Mouse (Mus musculus) liver, postnatal 0 days (tissue): ENCODE results near the gene Tbc1d13. TPM values are rescaled to one million over a fixed set of nuclear protein-coding genes. Genes with fewer than 3 reads are reported as not detected.

ENCODE experiments used
- ATAC-seq: fragments of 200-750 bp; cut with Nextera tagmentation; 2 replicates; pipeline ENCODE4 v1.8.0; 2017; ENCODE audit warnings: mild to moderate bottlenecking, moderate library complexity
- DNase-seq: peaks from one replicate; pipeline ENCODE4 v3.0.0-alpha.2; 2016
- H3K27ac ChIP-seq: fragments of 300-500 bp; sonication (generic); 2 replicates; pipeline ENCODE4 v1.5.1; 2014; ENCODE audit warnings: antibody characterized with exemption, moderate library complexity, mild to moderate bottlenecking, low read depth
- H3K27me3 ChIP-seq: fragments of 300-500 bp; sonication (generic); 2 replicates; pipeline ENCODE4 v1.6.1; 2014; ENCODE audit warnings: low read length, control low read depth, mixed read lengths; ENCODE audit not compliant: insufficient read depth
- H3K36me3 ChIP-seq: fragments of 300-500 bp; sonication (generic); replicated peaks from 2 replicates; pipeline ENCODE4 v1.6.1; 2014; ENCODE audit warnings: mild to moderate bottlenecking, control low read depth, low read length, moderate library complexity, mixed read lengths; ENCODE audit not compliant: insufficient read depth
- H3K4me1 ChIP-seq: fragments of 300-500 bp; sonication (generic); 2 replicates; pipeline ENCODE4 v1.6.1; 2014; ENCODE audit warnings: antibody characterized with exemption, mild to moderate bottlenecking, control low read depth; ENCODE audit not compliant: insufficient read depth
- H3K4me2 ChIP-seq: fragments of 300-500 bp; sonication (generic); 2 replicates; pipeline ENCODE4 v1.6.1; 2014; ENCODE audit warnings: low read depth, mild to moderate bottlenecking, low read length, moderate library complexity, mixed read lengths
- H3K4me3 ChIP-seq: fragments of 300-500 bp; sonication (generic); 2 replicates; pipeline ENCODE4 v1.5.1; 2014; ENCODE audit warnings: low read depth, low read length
- H3K9ac ChIP-seq: fragments of 300-500 bp; sonication (generic); replicated peaks from 2 replicates; pipeline ENCODE4 v1.6.1; 2014; ENCODE audit warnings: mild to moderate bottlenecking, moderate library complexity
- H3K9me3 ChIP-seq: fragments of 300-500 bp; sonication (generic); 2 replicates; pipeline ENCODE4 v1.6.1; 2016; ENCODE audit warnings: mild to moderate bottlenecking, control low read depth, low read length, mixed read lengths
- CTCF ChIP-seq: sonication (generic); IDR thresholded peaks from 2 replicates; pipeline ENCODE4 v1.5.1; 2016; ENCODE audit warnings: antibody characterized with exemption, low read depth
- EP300 ChIP-seq: IDR thresholded peaks from 2 replicates; pipeline ENCODE4 v1.6.1; 2016; ENCODE audit warnings: antibody characterized with exemption, low read depth, mild to moderate bottlenecking
- WGBS: fragments of 180-500 bp; shearing (Covaris S2); extraction: QIAGEN DNeasy Blood & Tissue Kit; methylation state at CpG from one replicate; pipeline ENCODE4 v1.1.7; 2014; ENCODE audit not compliant: insufficient replicate concordance; 5-methylcytosine and 5-hydroxymethylcytosine counted together
- polyA plus RNA-seq: library from polyadenylated mRNA; unstranded; fragments of >200 nt; fragmentation: Nextera tagmentation; extraction: Ambion mirVana; gene quantifications from 2 replicates; pipeline ENCODE4 v1.2.1, GENCODE M21; 2015

Tbc1d13 gene
- polyA plus RNA-seq, 1 experiment from 2014 or later = 1.8 TPM

GRCm38 (mm10) chr2:30108260-30108659, 25.3 kb upstream of the Tbc1d13 start:
- H3K9me3 ChIP-seq = no peaks in the 10 kb centered on the region
- no peak overlapping the region for H3K4me2 ChIP-seq
- DNase-seq = no peak
- H3K4me1 ChIP-seq = peaks cover 3% of the 10 kb centered on the region; the same call in 1 of the 2 replicates
- H3K27ac ChIP-seq = no peak overlapping the region
- ATAC-seq = no peak
- H3K27me3 ChIP-seq = no peaks in the 10 kb centered on the region
- peaks cover 37% of the 10 kb centered on the region for H3K36me3 ChIP-seq
- H3K9ac ChIP-seq = no peak overlapping the region
- 78% methylated on average over 4 of the region's 4 CpGs for WGBS
- TF ChIP-seq CTCF (no peak), EP300 (no peak)
- no peak overlapping the region for H3K4me3 ChIP-seq

- H3K4me1 ChIP-seq = peaks cover 3% of the 10 kb centered on the region; the same call in 1 of the 2 replicates
- ATAC-seq = peak; percentile 69
- TF ChIP-seq EP300 (peak; percentile 89), CTCF (no peak)
- no peak overlapping the region for H3K27ac ChIP-seq
- no peak overlapping the region for H3K9ac ChIP-seq
- WGBS = 56% methylated on average over 2 of the region's 2 CpGs
- H3K4me3 ChIP-seq = no peak overlapping the region
- H3K27me3 ChIP-seq = no peaks in the 10 kb centered on the region
- no peak overlapping the region for H3K4me2 ChIP-seq
- H3K9me3 ChIP-seq = no peaks in the 10 kb centered on the region
- DNase-seq = no peak
- H3K36me3 ChIP-seq = peaks cover 35% of the 10 kb centered on the region
Observed at GRCm38 (mm10) chr2:30111500-30111899, 22.0 kb upstream of the Tbc1d13 start.

- H3K36me3 ChIP-seq = peaks cover 28% of the 10 kb centered on the region
- H3K4me1 ChIP-seq = peaks cover 3% of the 10 kb centered on the region; the same call in 1 of the 2 replicates
- H3K4me2 ChIP-seq = no peak overlapping the region
- DNase-seq = no peak
- H3K4me3 ChIP-seq = no peak overlapping the region
- H3K27me3 ChIP-seq = no peaks in the 10 kb centered on the region
- no peak overlapping the region for H3K27ac ChIP-seq
- TF ChIP-seq CTCF (no peak), EP300 (no peak)
- WGBS = 30% methylated on average over 5 of the region's 5 CpGs
- ATAC-seq = peak; percentile 23; the same call in 1 of the 2 replicates
- no peak overlapping the region for H3K9ac ChIP-seq
- no peaks in the 10 kb centered on the region for H3K9me3 ChIP-seq
Observed at GRCm38 (mm10) chr2:30112564-30112963, 21.0 kb upstream of the Tbc1d13 start.

DNA sequence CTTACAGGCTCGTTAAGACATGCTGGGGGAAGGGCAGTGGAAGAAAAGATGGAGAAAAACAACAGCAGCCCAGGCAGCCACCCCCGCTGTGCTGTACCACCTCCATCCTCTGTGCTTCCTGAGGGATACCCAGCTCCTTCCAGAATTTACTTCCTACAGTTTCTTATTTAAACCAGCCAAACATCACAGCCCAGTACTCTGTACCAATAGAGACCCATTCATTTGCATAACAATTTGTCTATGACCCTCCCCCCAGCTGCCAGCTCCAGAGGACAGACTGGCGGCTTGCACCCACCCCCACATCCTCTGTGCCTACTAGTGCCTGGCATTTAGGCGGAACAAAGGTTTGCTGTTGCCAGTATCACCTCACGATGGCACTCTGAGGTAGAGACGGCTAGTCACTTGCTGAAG, 13.9 kb upstream of the Tbc1d13 start:
- H3K4me3 ChIP-seq = no peak overlapping the region
- no peaks in the 10 kb centered on the region for H3K27me3 ChIP-seq
- H3K27ac ChIP-seq = no peak overlapping the region
- WGBS = 71% methylated on average over 6 of the region's 6 CpGs
- TF ChIP-seq CTCF = no peak
- no peak for TF ChIP-seq EP300
- peaks cover 11% of the 10 kb centered on the region for H3K4me1 ChIP-seq
- no peak for ATAC-seq
- H3K36me3 ChIP-seq = 0 out of 2 replicates have a peak, but pooled peaks cover 3% of the 10 kb centered on the region
- no peak for DNase-seq
- H3K4me2 ChIP-seq = no peak overlapping the region
- no peak overlapping the region for H3K9ac ChIP-seq
- H3K9me3 ChIP-seq = no peaks in the 10 kb centered on the region

DNA sequence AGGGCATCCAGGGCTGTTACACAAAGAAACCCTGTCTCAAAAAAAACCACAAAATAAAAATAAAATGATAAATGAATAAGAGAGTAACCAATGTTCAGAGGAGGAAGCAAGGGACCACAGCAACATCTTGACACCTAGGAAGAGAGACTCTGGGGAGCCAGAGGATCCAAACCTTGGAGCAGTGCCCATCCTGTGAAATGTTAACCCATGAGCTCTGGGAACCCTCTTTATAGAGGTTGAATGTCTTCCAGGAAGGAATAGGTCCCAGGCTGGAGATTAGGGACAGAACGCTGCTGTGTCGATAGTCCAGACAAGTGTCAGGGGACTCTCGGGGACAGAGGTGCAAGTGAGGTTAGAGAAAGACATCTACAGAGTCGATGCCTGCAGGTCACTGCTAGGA, 13.3 kb upstream of the Tbc1d13 start:
- WGBS = 77% methylated on average over 4 of the region's 4 CpGs
- H3K36me3 ChIP-seq = 0 out of 2 replicates have a peak, but pooled peaks cover 3% of the 10 kb centered on the region
- peaks cover 17% of the 10 kb centered on the region for H3K4me1 ChIP-seq
- no peak overlapping the region for H3K9ac ChIP-seq
- no peaks in the 10 kb centered on the region for H3K9me3 ChIP-seq
- H3K4me2 ChIP-seq = no peak overlapping the region
- no peak overlapping the region for H3K4me3 ChIP-seq
- H3K27me3 ChIP-seq = no peaks in the 10 kb centered on the region
- TF ChIP-seq EP300 = no peak
- DNase-seq (no peak), ATAC-seq (no peak)
- H3K27ac ChIP-seq = no peak overlapping the region

- no peak overlapping the region for H3K4me2 ChIP-seq
- H3K27me3 ChIP-seq = no peaks in the 10 kb centered on the region
- DNase-seq = no peak
- H3K27ac ChIP-seq = no peak overlapping the region
- TF ChIP-seq EP300 (no peak), CTCF (no peak)
- no peak overlapping the region for H3K9ac ChIP-seq
- 0 out of 2 replicates have a peak, but pooled peaks cover 3% of the 10 kb centered on the region for H3K36me3 ChIP-seq
- 76% methylated on average over 5 of the region's 5 CpGs for WGBS
- H3K9me3 ChIP-seq = no peaks in the 10 kb centered on the region
- H3K4me1 ChIP-seq = peaks cover 17% of the 10 kb centered on the region
- no peak overlapping the region for H3K4me3 ChIP-seq
- no peak for ATAC-seq
Observed at GRCm38 (mm10) chr2:30122766-30123165, 10.8 kb upstream of the Tbc1d13 start.
